In genomic region chr2:38515446-38515845, GRCm38 (mm10) we compare ENCODE assay signal across 9 mouse cellular contexts. TPM values are rescaled to one million over a fixed set of nuclear protein-coding genes. Genes with fewer than 3 reads are reported as not detected.
A peak's percentile ranks its signal among the peaks of the same experiment; 100 is the strongest.
DNase-seq lines count a peak whose midpoint lies in the region; ATAC-seq and TF ChIP-seq lines count a peak whose summit lies in the region.
"Had no signal": no experiment of that assay in that cellular context is flagged by ENCODE, and none has a peak within 500 bp of the region (broad histone marks: within the 10 kb centered on the region; RNA-seq: fewer than 3 reads in every experiment).

No protein-coding gene starts in this region.

- peaks cover 31% of the 10 kb centered on the region for H3K4me1 ChIP-seq in liver, adult 2 months (ENCODE audit: control insufficient read depth, insufficient read depth, low read length)
- peaks cover 19% of the 10 kb centered on the region for H3K4me1 ChIP-seq in liver, embryonic 11.5 days (replicated peaks; ENCODE audit: control insufficient read depth, insufficient read depth, low read length)
- peaks cover 58% of the 10 kb centered on the region for H3K4me1 ChIP-seq in embryonic facial prominence, embryonic 15.5 days
- peaks cover 23% of the 10 kb centered on the region for H3K4me1 ChIP-seq in hindbrain, postnatal 0 days (ENCODE audit: insufficient read depth, low read length)
- H3K4me1 ChIP-seq in neural tube, embryonic 13.5 days (replicated peaks) = peaks cover 66% of the 10 kb centered on the region

- DNase-seq in liver, adult 2 months (ENCODE audit: extremely low read depth, low read depth, low spot score) = no peak
- DNase-seq in liver, embryonic 11.5 days (ENCODE audit: low spot score) = no peak
- DNase-seq in hindbrain, postnatal 0 days (ENCODE audit: low spot score) = no peak
- DNase-seq in frontal cortex, postnatal 36 days (ENCODE audit: low spot score in 2 of 2) = no peak
- no peak for DNase-seq in ovary, adult 18-20 months (ENCODE audit: low spot score)
- DNase-seq in gastrocnemius, postnatal 25 days = no peak

- TF ChIP-seq POLR2A in liver, adult 2 months (IDR thresholded peaks at IDR 0.05; ENCODE audit: extremely low read depth, insufficient read depth, low read length) = no peak

- no peak overlapping the region for H3K4me2 ChIP-seq in liver, embryonic 11.5 days
- no peak overlapping the region for H3K4me2 ChIP-seq in embryonic facial prominence, embryonic 15.5 days (replicated peaks)
- H3K4me2 ChIP-seq in hindbrain, postnatal 0 days (ENCODE audit: low read depth, low read length) = 0 out of 2 replicates have a peak overlapping the region, but pooled peaks have one; percentile 21
- H3K4me2 ChIP-seq in neural tube, embryonic 13.5 days = peak overlapping the region; percentile 13; the same call in 1 of the 2 replicates

- no peaks in the 10 kb centered on the region for H3K27me3 ChIP-seq in liver, adult 2 months (ENCODE audit: control insufficient read depth, insufficient read depth, low read length)
- peaks cover 3% of the 10 kb centered on the region; the same call in 1 of the 2 replicates for H3K27me3 ChIP-seq in liver, embryonic 11.5 days (replicated peaks; ENCODE audit: control insufficient read depth, insufficient read depth, low read length)
- no peaks in the 10 kb centered on the region for H3K27me3 ChIP-seq in embryonic facial prominence, embryonic 15.5 days
- H3K27me3 ChIP-seq in hindbrain, postnatal 0 days (ENCODE audit: insufficient read depth, low read length) = no peaks in the 10 kb centered on the region
- H3K27me3 ChIP-seq in neural tube, embryonic 13.5 days = no peaks in the 10 kb centered on the region; the same call in 1 of the 2 replicates

- peaks cover 50% of the 10 kb centered on the region; the same call in 1 of the 2 replicates for H3K79me2 ChIP-seq in liver, adult 2 months (ENCODE audit: control insufficient read depth, insufficient read depth, low read length)

- no peak overlapping the region for H3K9ac ChIP-seq in liver, adult 2 months (ENCODE audit: low read depth, low read length)
- H3K9ac ChIP-seq in liver, embryonic 11.5 days (ENCODE audit: low read depth, low read length) = no peak overlapping the region
- H3K9ac ChIP-seq in embryonic facial prominence, embryonic 15.5 days = no peak overlapping the region
- H3K9ac ChIP-seq in hindbrain, postnatal 0 days (replicated peaks; ENCODE audit: low read length) = no peak overlapping the region
- 0 out of 2 replicates have a peak overlapping the region, but pooled peaks have one; percentile 17 for H3K9ac ChIP-seq in neural tube, embryonic 13.5 days

- no peaks in the 10 kb centered on the region for H3K9me3 ChIP-seq in liver, embryonic 11.5 days (ENCODE audit: control insufficient read depth, low read length)
- no peaks in the 10 kb centered on the region for H3K9me3 ChIP-seq in embryonic facial prominence, embryonic 15.5 days (replicated peaks)
- no peaks in the 10 kb centered on the region for H3K9me3 ChIP-seq in hindbrain, postnatal 0 days (ENCODE audit: low read length)
- H3K9me3 ChIP-seq in neural tube, embryonic 13.5 days = no peaks in the 10 kb centered on the region

- WGBS in liver, adult 2 months = 80% methylated on average over 6 of the region's 6 CpGs
- WGBS in liver, embryonic 11.5 days = 67% methylated on average over 6 of the region's 6 CpGs
- 11% methylated on average over 6 of the region's 6 CpGs for WGBS in embryonic facial prominence, embryonic 15.5 days
- 24% methylated on average over 6 of the region's 6 CpGs for WGBS in hindbrain, postnatal 0 days
- WGBS in neural tube, embryonic 13.5 days = 12% methylated on average over 6 of the region's 6 CpGs

- H3K4me3 ChIP-seq in liver, adult 2 months (ENCODE audit: insufficient read depth, low read depth, low read length) = no peak overlapping the region
- no peak overlapping the region for H3K4me3 ChIP-seq in liver, embryonic 11.5 days (ENCODE audit: low read depth, low read length)
- no peak overlapping the region for H3K4me3 ChIP-seq in embryonic facial prominence, embryonic 15.5 days (replicated peaks)
- no peak overlapping the region for H3K4me3 ChIP-seq in hindbrain, postnatal 0 days (ENCODE audit: low read length)
- no peak overlapping the region for H3K4me3 ChIP-seq in neural tube, embryonic 13.5 days
- H3K4me3 ChIP-seq: myocyte had no signal

- TF ChIP-seq CTCF in liver, adult 2 months (IDR thresholded peaks at IDR 0.05; ENCODE audit: low read depth, low read length) = no peak
- no peak for TF ChIP-seq CTCF in hindbrain, postnatal 0 days (IDR thresholded peaks at IDR 0.05; ENCODE audit: low read depth)

- no peaks in the 10 kb centered on the region for H3K36me3 ChIP-seq in liver, adult 2 months (ENCODE audit: control insufficient read depth, insufficient read depth, low read length)
- peaks cover 4% of the 10 kb centered on the region; the same call in 1 of the 2 replicates for H3K36me3 ChIP-seq in liver, embryonic 11.5 days (ENCODE audit: control insufficient read depth, insufficient read depth, low read length)
- no peaks in the 10 kb centered on the region for H3K36me3 ChIP-seq in embryonic facial prominence, embryonic 15.5 days
- H3K36me3 ChIP-seq in hindbrain, postnatal 0 days (ENCODE audit: insufficient read depth, low read length) = no peaks in the 10 kb centered on the region
- H3K36me3 ChIP-seq in neural tube, embryonic 13.5 days = no peaks in the 10 kb centered on the region

- 0 out of 2 replicates have a peak overlapping the region, but pooled peaks have one; percentile 15 for H3K27ac ChIP-seq in liver, adult 2 months (replicated peaks; ENCODE audit: insufficient read depth, low read depth, low read length)
- H3K27ac ChIP-seq in liver, embryonic 11.5 days (ENCODE audit: low read depth, low read length) = no peak overlapping the region
- H3K27ac ChIP-seq in embryonic facial prominence, embryonic 15.5 days (replicated peaks) = peak overlapping the region; percentile 58
- H3K27ac ChIP-seq in hindbrain, postnatal 0 days = no peak overlapping the region; the same call in 1 of the 2 replicates
- H3K27ac ChIP-seq in neural tube, embryonic 13.5 days (replicated peaks) = peak overlapping the region; percentile 62

- ATAC-seq in liver, embryonic 11.5 days (replicated peaks; ENCODE audit: low FRiP score) = no peak
- ATAC-seq in embryonic facial prominence, embryonic 15.5 days (ENCODE audit: insufficient number of reproducible peaks, low FRiP score, low TSS enrichment, low read depth) = no peak
- peak; percentile 54 for ATAC-seq in hindbrain, postnatal 0 days
- no peak for ATAC-seq in neural tube, embryonic 13.5 days (ENCODE audit: low read depth)

RNA-seq across cellular contexts. Expression of gene Nek6, which starts 4.0 kb away (rescaled TPM):
- 13.6 and 17.1 TPM in 2 replicates for total RNA-seq in liver, adult 2 months (2014; rRNA removed)
- 51.0 and 58.8 TPM in 2 replicates for polyA plus RNA-seq in liver, adult 2 months (2012; rRNA removed)
- polyA plus RNA-seq in liver, embryonic 11.5 days (2014; fragmentation: Nextera tagmentation; extraction: Ambion mirVana) = 64.9 and 66.2 TPM in 2 replicates
- polyA plus RNA-seq in embryonic facial prominence, embryonic 15.5 days (2015; fragmentation: Nextera tagmentation; extraction: Ambion mirVana) = 92.8 and 95.3 TPM in 2 replicates
- total RNA-seq in hindbrain, postnatal 0 days (2014; rRNA removed) = 27.5 and 29.4 TPM in 2 replicates
- 65.3 and 75.1 TPM in 2 replicates for polyA plus RNA-seq in hindbrain, postnatal 0 days (2015; fragmentation: Nextera tagmentation; extraction: Ambion mirVana)
- polyA plus RNA-seq in neural tube, embryonic 13.5 days (2015; fragmentation: Nextera tagmentation; extraction: Ambion mirVana) = 58.8 and 60.5 TPM in 2 replicates
- total RNA-seq in gastrocnemius, postnatal 25 days (2021) = 1 to 10 TPM; 6.8 to 7.5 TPM

Comparison
In these comparisons a context has a peak if more than half of its experiments do, and no peak if none do; other contexts are left out.
1. H3K27ac ChIP-seq: peak in liver, adult 2 months (single experiment), embryonic facial prominence, embryonic 15.5 days (single experiment) and neural tube, embryonic 13.5 days (single experiment); none in liver, embryonic 11.5 days (single experiment) and hindbrain, postnatal 0 days (single experiment).
2. H3K4me2 ChIP-seq: peak in hindbrain, postnatal 0 days (single experiment) and neural tube, embryonic 13.5 days (single experiment); none in liver, embryonic 11.5 days (single experiment) and embryonic facial prominence, embryonic 15.5 days (single experiment).